Mouse (Mus musculus): ENCODE measurements around the gene Capn2.
A peak's percentile ranks its signal among the peaks of the same experiment; 100 is the strongest.

DNA sequence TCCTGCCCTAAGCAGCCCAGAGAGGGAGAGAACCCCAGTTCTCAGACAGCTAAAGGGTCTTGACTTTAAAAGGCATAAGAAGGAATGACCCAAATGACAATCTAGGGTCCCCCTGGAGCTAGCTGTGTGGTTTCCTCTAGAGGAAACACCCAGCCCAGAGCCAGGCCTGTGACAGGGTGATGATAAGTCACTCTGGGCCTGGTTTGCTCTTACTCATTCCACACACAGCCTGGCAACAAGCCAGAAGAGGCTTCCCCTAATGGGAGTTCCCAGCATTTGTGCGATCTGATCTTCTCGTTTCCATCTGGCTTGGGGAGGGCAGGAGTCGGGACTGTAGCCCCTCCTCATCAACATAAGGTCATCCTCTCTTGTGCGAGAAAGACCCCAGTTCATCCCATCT lies 13.2 kb downstream of the Capn2 start:
- TF ChIP-seq SRF (IDR thresholded peaks at IDR 0.05; ENCODE audit: control insufficient read depth, insufficient read length, low read depth) (no peak), TCF12 (IDR thresholded peaks at IDR 0.05; ENCODE audit: insufficient read depth, poor library complexity, severe bottlenecking) (no peak), POLR2A (IDR thresholded peaks at IDR 0.05; ENCODE audit: insufficient read length, low read depth) (no peak), POLR2AphosphoS2 (IDR thresholded peaks at IDR 0.05; ENCODE audit: insufficient read length, low read depth) (no peak), CEBPB (IDR thresholded peaks at IDR 0.05; ENCODE audit: insufficient read depth, poor library complexity, severe bottlenecking) (0 out of 2 replicates have a peak, but pooled peaks have one; percentile 20), MAX (IDR thresholded peaks at IDR 0.05; ENCODE audit: low read depth) (no peak), REST (IDR thresholded peaks at IDR 0.05; ENCODE audit: insufficient read depth, insufficient read length) (no peak), MYOD1 (IDR thresholded peaks at IDR 0.05; ENCODE audit: control insufficient read depth in 1 of 3, insufficient read length in 2 of 3, low read depth in 2 of 3) (peak in 1 of 3 experiments; percentile 20), USF1 (IDR thresholded peaks at IDR 0.05; ENCODE audit: low read depth) (no peak), E2F4 (IDR thresholded peaks at IDR 0.05; ENCODE audit: insufficient read depth) (no peak)
